Mouse (Mus musculus) R1 (cell line): ENCODE measurements around the gene Pip5kl1.

Source experiments
- DNase-seq: peaks from one replicate; pipeline ENCODE4 v3.0.0-alpha.2; 2018; ENCODE audit warnings: low read depth, low spot score

Pip5kl1 gene

GRCm38 (mm10) chr2:32612274-32612673, 37.7 kb downstream of the Pip5kl1 start:
- peak; percentile 89 for DNase-seq

- DNase-seq, result no peak
Measured at GRCm38 (mm10) chr2:32617109-32617508, 42.5 kb downstream of the Pip5kl1 start.

GRCm38 (mm10) chr2:32617601-32618000, 43.0 kb downstream of the Pip5kl1 start:
- DNase-seq, result peak; percentile 78

GRCm38 (mm10) chr2:32618051-32618450, 43.5 kb downstream of the Pip5kl1 start:
- no peak for DNase-seq

GRCm38 (mm10) chr2:32620682-32621516, 46.3 kb downstream of the Pip5kl1 start:
- no peak for DNase-seq

GRCm38 (mm10) chr2:32621517-32621859, 46.9 kb downstream of the Pip5kl1 start, which contains the start of gene Ak1:
Ak1 (plus strand) TSS chr2:32621758.
- DNase-seq, result no peak

GRCm38 (mm10) chr2:32624111-32624748, 49.6 kb downstream of the Pip5kl1 start:
- DNase-seq, result no peak

- peak; percentile 39 for DNase-seq
Measured at GRCm38 (mm10) chr2:32625212-32625872, 50.7 kb downstream of the Pip5kl1 start.

- DNase-seq, result no peak
Measured at GRCm38 (mm10) chr2:32625873-32626694, 51.5 kb downstream of the Pip5kl1 start.

- peak; percentile 71 for DNase-seq
Measured at GRCm38 (mm10) chr2:32627266-32628043, 52.9 kb downstream of the Pip5kl1 start.

- peak; percentile 82 for DNase-seq
Measured at GRCm38 (mm10) chr2:32628044-32628550, 53.5 kb downstream of the Pip5kl1 start.

GRCm38 (mm10) chr2:32628729-32629128, 54.1 kb downstream of the Pip5kl1 start:
- no peak for DNase-seq

- DNase-seq, result peak; percentile 97
Measured at GRCm38 (mm10) chr2:32629276-32629976, 54.8 kb downstream of the Pip5kl1 start.

- DNase-seq, result no peak
Measured at GRCm38 (mm10) chr2:32630036-32630435, 55.4 kb downstream of the Pip5kl1 start.

GRCm38 (mm10) chr2:32631046-32631445, 56.4 kb downstream of the Pip5kl1 start:
- DNase-seq, result no peak

- peak; percentile 87 for DNase-seq
Measured at GRCm38 (mm10) chr2:32631737-32632394, 57.3 kb downstream of the Pip5kl1 start.
